Mouse (Mus musculus) G1E (cell line): ENCODE measurements around the gene Smim13.

Experiments used
- CTCF ChIP-seq: IDR thresholded peaks from 2 replicates; pipeline ENCODE4 v1.5.1; 2012; ENCODE audit warnings: low read depth, low read length, inconsistent platforms, mixed read lengths
- GATA1 ChIP-seq: IDR thresholded peaks from 2 replicates; pipeline ENCODE4 v1.6.1; 2012; ENCODE audit warnings: borderline replicate concordance, low read length, inconsistent platforms, mixed read lengths
- GATA2 ChIP-seq: IDR thresholded peaks from 2 replicates; pipeline ENCODE4 v1.6.1; 2012; ENCODE audit warnings: low read depth, low read length, inconsistent platforms, borderline replicate concordance
- POLR2AphosphoS5 ChIP-seq: IDR thresholded peaks from 2 replicates; pipeline ENCODE4 v1.6.1; 2012; ENCODE audit warnings: low read depth, low read length, inconsistent platforms; ENCODE audit not compliant: insufficient replicate concordance
- TAL1 ChIP-seq: conservative IDR thresholded peaks from 2 replicates; pipeline ENCODE4 v1.6.1; 2012; ENCODE audit warnings: low read depth, low read length, inconsistent platforms, mixed read lengths

- TF ChIP-seq CTCF (no peak), GATA1 (no peak), TAL1 (no peak), POLR2AphosphoS5 (no peak), GATA2 (no peak)
These were observed 36.9 kb upstream of the Smim13 start for GRCm38 (mm10) chr13:41212558-41213322.
